2 mouse cellular contexts compared by ENCODE assay signal in the genomic region with DNA sequence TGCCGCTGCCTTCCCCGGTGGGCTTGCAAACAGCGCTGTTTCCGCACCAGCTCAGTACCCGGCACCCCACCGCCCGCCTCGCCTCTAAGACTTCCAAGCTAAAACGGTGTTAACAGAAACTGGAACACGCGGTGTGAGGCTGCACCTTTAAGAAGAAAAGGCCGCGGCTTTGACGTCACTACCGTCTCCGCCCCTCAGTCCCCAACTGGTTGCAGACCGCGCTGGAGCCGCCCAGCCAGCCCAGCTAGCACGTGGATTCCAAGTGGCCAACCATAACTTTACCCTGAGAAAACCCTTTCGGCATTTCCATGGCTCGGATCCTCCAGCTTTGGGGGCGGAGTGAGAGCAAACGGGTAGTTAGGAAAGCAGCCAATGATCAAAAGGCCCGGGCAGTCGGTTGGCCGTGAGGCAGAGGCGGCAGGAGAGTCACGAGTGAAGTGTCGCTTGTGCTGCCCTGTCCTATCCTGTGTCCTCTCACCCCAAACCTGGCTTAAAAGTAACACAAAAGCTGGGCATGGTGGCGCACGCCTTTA.
TF ChIP-seq lines count a peak whose summit lies in the region.

No protein-coding gene starts in this region.

TF ChIP-seq in C2C12, 6 proteins besides CTCF, POLR2A, EP300 and RAD21:
- no peak for TF ChIP-seq CEBPB (IDR thresholded peaks at IDR 0.05; ENCODE audit: low read depth)
- TF ChIP-seq FOSL1 (IDR thresholded peaks at IDR 0.05; ENCODE audit: insufficient read depth, low read length, poor library complexity, severe bottlenecking), result no peak
- peak; percentile 52 for TF ChIP-seq USF1 (IDR thresholded peaks at IDR 0.05; ENCODE audit: low read depth)
- TF ChIP-seq MAX (IDR thresholded peaks at IDR 0.05), result peak; percentile 92
- no peak for TF ChIP-seq MYOG (IDR thresholded peaks at IDR 0.05; ENCODE audit: control insufficient read depth, extremely low read depth, insufficient read length)
- TF ChIP-seq MYOD1 (IDR thresholded peaks at IDR 0.05; ENCODE audit: control insufficient read depth, insufficient read length, low read depth), result peak; percentile 14

TF ChIP-seq in myocyte, 11 proteins besides CTCF, POLR2A, EP300 and RAD21:
- peak; percentile 61 for TF ChIP-seq MAX (IDR thresholded peaks at IDR 0.05; ENCODE audit: low read depth)
- TF ChIP-seq MYOD1 (IDR thresholded peaks at IDR 0.05; ENCODE audit: control insufficient read depth in 1 of 3, insufficient read length in 2 of 3, low read depth in 2 of 3), result no peak
- TF ChIP-seq E2F4 (IDR thresholded peaks at IDR 0.05; ENCODE audit: insufficient read depth), result peak; percentile 37
- TF ChIP-seq CEBPB (IDR thresholded peaks at IDR 0.05; ENCODE audit: insufficient read depth, poor library complexity, severe bottlenecking), result no peak
- peak; percentile 58 for TF ChIP-seq POLR2AphosphoS2 (IDR thresholded peaks at IDR 0.05; ENCODE audit: insufficient read length, low read depth)
- peak; percentile 51 for TF ChIP-seq USF1 (IDR thresholded peaks at IDR 0.05; ENCODE audit: low read depth)
- TF ChIP-seq MYOG (IDR thresholded peaks at IDR 0.05; ENCODE audit: control insufficient read depth in 1 of 3, insufficient read depth in 1 of 3, insufficient read length in 2 of 3, low read depth in 2 of 3), result peak in 1 of 3 experiments; percentile 2
